Mouse (Mus musculus) bone marrow macrophage, adult 2 months (primary cell): ENCODE results near the gene Mtmr3.

Source experiments
- CTCF ChIP-seq: IDR thresholded peaks from 2 replicates; pipeline ENCODE4 v1.5.1; 2012; ENCODE audit warnings: low read depth, mild to moderate bottlenecking, low read length, moderate library complexity
- POLR2A ChIP-seq: IDR thresholded peaks from 2 replicates; pipeline ENCODE4 v1.6.1; 2012; ENCODE audit warnings: mild to moderate bottlenecking, low read depth, low read length, borderline replicate concordance

GRCm38 (mm10) chr11:4643722-4644121 is 49.1 kb upstream of the Mtmr3 start:
- no peak for TF ChIP-seq CTCF
- TF ChIP-seq POLR2A, result no peak
